Mouse (Mus musculus) lung, embryonic 14.5 days (tissue): ENCODE measurements around the gene Bcas3. TPM values are rescaled to one million over a fixed set of nuclear protein-coding genes. Genes with fewer than 3 reads are reported as not detected.

Source experiments
- ATAC-seq: fragments of 200-750 bp; cut with Nextera tagmentation; 2 replicates; pipeline ENCODE4 v1.8.0; 2017; ENCODE audit warnings: mild to moderate bottlenecking, moderate TSS enrichment, moderate library complexity; ENCODE audit not compliant: insufficient read depth
- DNase-seq: peaks from one replicate; pipeline ENCODE4 v3.0.0-alpha.2; 2015
- H3K27ac ChIP-seq: fragments of 300-500 bp; sonication (generic); 2 replicates; pipeline ENCODE4 v1.5.1; 2014; ENCODE audit warnings: low read depth, mild to moderate bottlenecking, moderate library complexity
- H3K27me3 ChIP-seq: fragments of 300-500 bp; sonication (generic); 2 replicates; pipeline ENCODE4 v1.6.1; 2014; ENCODE audit warnings: low read length, control low read depth; ENCODE audit not compliant: insufficient read depth
- H3K36me3 ChIP-seq: fragments of 300-500 bp; sonication (generic); 2 replicates; pipeline ENCODE4 v1.6.1; 2014; ENCODE audit warnings: control low read depth; ENCODE audit not compliant: insufficient read depth
- H3K4me1 ChIP-seq: fragments of 300-500 bp; sonication (generic); 2 replicates; pipeline ENCODE4 v1.6.1; 2014; ENCODE audit warnings: antibody characterized with exemption, control low read depth; ENCODE audit not compliant: insufficient read depth
- H3K4me2 ChIP-seq: fragments of 300-500 bp; sonication (generic); 2 replicates; pipeline ENCODE4 v1.6.1; 2014; ENCODE audit warnings: mild to moderate bottlenecking
- H3K4me3 ChIP-seq: fragments of 300-500 bp; sonication (generic); 2 replicates; pipeline ENCODE4 v1.5.1; 2014; ENCODE audit warnings: low read depth, low read length
- H3K9ac ChIP-seq: fragments of 300-500 bp; sonication (generic); 2 replicates; pipeline ENCODE4 v1.6.1; 2014
- H3K9me3 ChIP-seq: fragments of 300-500 bp; sonication (generic); 2 replicates; pipeline ENCODE4 v1.6.1; 2016; ENCODE audit warnings: low read depth, low read length, control low read depth
- CTCF ChIP-seq: IDR thresholded peaks from 2 replicates; pipeline ENCODE4 v1.5.1; 2016; ENCODE audit warnings: antibody characterized with exemption, low read depth
- WGBS: fragments of 180-500 bp; shearing (Covaris S2); extraction: QIAGEN DNeasy Blood & Tissue Kit; methylation state at CpG from one replicate; pipeline ENCODE4 v1.1.7; 2014; 5-methylcytosine and 5-hydroxymethylcytosine counted together
- polyA plus RNA-seq: library from polyadenylated mRNA; unstranded; fragments of >200 nt; fragmentation: Nextera tagmentation; extraction: Ambion mirVana; gene quantifications from 2 replicates; pipeline ENCODE4 v1.2.1, GENCODE M21; 2014

Bcas3 gene
- polyA plus RNA-seq, 1 experiment from 2014 or later: 35.0 TPM

DNA sequence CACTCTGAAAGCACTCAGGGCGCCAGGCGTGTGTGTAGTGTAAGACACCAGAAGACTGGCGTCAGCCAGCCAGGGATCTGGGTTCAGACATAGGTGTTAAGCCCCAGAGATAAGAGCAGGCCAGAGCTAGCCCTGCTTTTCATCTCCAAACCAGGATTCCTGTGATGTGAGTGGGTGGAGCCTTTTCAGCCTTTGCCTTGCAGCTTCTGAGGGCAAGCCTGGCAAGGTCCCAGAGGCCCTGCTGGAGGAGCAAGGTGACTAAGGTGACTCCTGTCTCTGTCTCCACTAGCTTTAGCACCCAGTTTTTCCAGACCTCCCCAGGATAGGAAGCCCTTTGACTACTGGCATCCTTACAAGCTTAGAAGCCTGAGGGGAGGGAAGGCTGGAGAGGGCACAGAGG, 465.4 kb downstream of the Bcas3 start:
- Histone ChIP-seq H3K4me3 (no peak overlapping the region), H3K9me3 (no peaks in the 10 kb centered on the region), H3K27ac (peak overlapping the region; percentile 24; the same call in 1 of the 2 replicates), H3K36me3 (0 out of 2 replicates have a peak, but pooled peaks cover 3% of the 10 kb centered on the region), H3K4me1 (peaks cover 10% of the 10 kb centered on the region), H3K9ac (no peak overlapping the region), H3K4me2 (no peak overlapping the region), H3K27me3 (no peaks in the 10 kb centered on the region)
- WGBS: 69% methylated on average over 3 of the region's 3 CpGs
- ATAC-seq: no peak
- peak; percentile 20 for DNase-seq
- no peak for TF ChIP-seq CTCF

DNA sequence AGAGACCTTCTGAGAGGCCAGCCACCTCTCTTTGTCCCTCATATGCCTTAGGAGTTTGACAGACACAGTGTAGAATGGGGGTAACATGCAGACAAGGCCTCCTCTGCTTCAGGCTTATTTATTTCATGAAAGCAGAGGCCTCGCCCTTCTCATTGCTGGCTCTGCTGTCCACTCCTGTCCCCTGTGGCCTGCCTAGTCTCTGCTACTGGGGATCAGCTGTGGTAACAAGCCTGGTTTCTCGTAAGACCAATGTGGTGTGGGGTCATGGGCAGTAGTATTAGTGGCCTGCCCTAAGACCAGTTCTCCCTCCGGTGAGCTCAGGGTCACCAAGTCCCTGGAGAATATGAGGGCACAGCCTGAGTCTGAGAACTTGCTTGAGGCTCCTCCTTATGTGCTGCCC, 468.0 kb downstream of the Bcas3 start:
- Histone ChIP-seq H3K27me3 (no peaks in the 10 kb centered on the region), H3K9ac (peak overlapping the region; percentile 13), H3K4me1 (peaks cover 8% of the 10 kb centered on the region; the same call in 1 of the 2 replicates), H3K4me2 (no peak overlapping the region), H3K4me3 (no peak overlapping the region), H3K9me3 (no peaks in the 10 kb centered on the region), H3K27ac (no peak overlapping the region), H3K36me3 (0 out of 2 replicates have a peak, but pooled peaks cover 3% of the 10 kb centered on the region)
- TF ChIP-seq CTCF: no peak
- ATAC-seq (no peak), DNase-seq (no peak)
- 88% methylated on average over 3 of the region's 3 CpGs for WGBS

DNA sequence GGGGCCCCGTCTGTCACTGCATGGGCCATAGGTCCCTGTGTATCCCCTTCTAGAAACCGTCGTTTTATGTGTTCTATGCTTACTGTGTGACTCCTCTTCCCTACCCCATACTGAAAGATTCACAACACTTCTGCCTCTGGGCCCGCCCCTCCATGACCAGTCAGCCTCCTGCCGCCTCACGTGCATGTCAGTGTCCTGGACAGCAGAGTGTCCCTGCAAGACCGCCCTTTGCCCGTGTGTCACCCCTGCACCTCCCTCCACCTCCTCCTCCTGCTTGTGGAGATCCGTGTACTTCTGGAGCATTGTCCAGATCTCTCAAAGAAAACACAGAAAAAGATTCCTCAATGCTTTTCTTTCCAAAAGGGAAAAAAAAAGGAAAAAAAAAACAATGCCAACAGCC, 468.7 kb downstream of the Bcas3 start:
- no peak overlapping the region for H3K27ac ChIP-seq
- H3K9ac ChIP-seq: no peak overlapping the region; the same call in 1 of the 2 replicates
- H3K4me2 ChIP-seq: no peak overlapping the region

DNA sequence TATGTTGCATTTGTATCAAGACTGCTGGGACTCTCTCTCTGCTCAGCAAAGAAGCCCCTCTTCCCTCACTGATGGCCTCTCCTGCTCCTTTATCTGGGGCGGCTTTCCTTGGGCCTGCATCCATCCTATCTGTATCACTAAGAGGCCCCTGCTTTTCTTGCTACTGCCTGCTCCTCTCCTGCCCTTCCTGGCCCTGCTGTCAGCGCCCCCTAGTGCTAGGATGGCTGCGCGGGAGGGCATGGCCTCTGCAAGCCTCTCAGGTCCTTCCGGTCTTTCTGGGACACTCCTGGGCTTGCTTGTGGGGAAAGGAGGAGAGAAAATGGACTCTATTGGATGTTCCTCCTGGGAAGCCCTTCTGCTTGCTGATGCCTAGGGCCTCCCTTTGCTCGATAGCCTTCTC, 470.2 kb downstream of the Bcas3 start:
- Histone ChIP-seq H3K9ac (no peak overlapping the region), H3K27me3 (peaks cover 5% of the 10 kb centered on the region; the same call in 1 of the 2 replicates), H3K4me2 (no peak overlapping the region), H3K36me3 (0 out of 2 replicates have a peak, but pooled peaks cover 3% of the 10 kb centered on the region), H3K27ac (peak overlapping the region; percentile 16; the same call in 1 of the 2 replicates), H3K9me3 (no peaks in the 10 kb centered on the region), H3K4me1 (peaks cover 20% of the 10 kb centered on the region), H3K4me3 (no peak overlapping the region)
- DNase-seq (peak; percentile 89), ATAC-seq (0 out of 2 replicates have a peak, but pooled peaks have one; percentile 47)
- peak; percentile 97 for TF ChIP-seq CTCF
- WGBS: 16% methylated on average over 6 of the region's 6 CpGs

More for the DNA sequence above, 468.7 kb downstream of the Bcas3 start:
- no peak for DNase-seq
- ATAC-seq: no peak
- Histone ChIP-seq H3K36me3 (0 out of 2 replicates have a peak, but pooled peaks cover 3% of the 10 kb centered on the region), H3K4me3 (no peak overlapping the region), H3K4me1 (peaks cover 8% of the 10 kb centered on the region; the same call in 1 of the 2 replicates), H3K27me3 (no peaks in the 10 kb centered on the region), H3K9me3 (no peaks in the 10 kb centered on the region)
- WGBS: 59% methylated on average over 9 of the region's 9 CpGs
- TF ChIP-seq CTCF: no peak

DNA sequence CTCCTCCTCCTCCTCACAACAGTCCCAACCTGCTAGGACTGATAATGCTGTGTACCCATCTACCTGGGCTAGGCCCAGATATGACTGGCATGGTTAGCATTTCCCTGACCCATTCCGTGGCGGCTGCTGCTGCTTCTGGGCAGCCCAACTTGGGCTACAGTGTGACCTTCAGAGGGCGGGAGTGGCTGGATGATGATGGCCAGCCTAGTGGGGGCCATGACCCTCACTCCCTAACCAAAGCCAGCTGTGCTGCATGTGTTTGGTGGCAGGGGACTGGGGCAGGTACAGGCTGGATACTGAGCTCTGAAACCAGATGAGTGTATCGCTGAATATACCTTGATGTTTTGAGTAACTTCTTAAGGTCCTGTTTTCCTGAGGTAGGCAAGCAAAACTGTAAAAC, 470.8 kb downstream of the Bcas3 start:
- WGBS: 84% methylated on average over 4 of the region's 4 CpGs
- no peak overlapping the region for H3K4me2 ChIP-seq
- ATAC-seq: no peak

DNA sequence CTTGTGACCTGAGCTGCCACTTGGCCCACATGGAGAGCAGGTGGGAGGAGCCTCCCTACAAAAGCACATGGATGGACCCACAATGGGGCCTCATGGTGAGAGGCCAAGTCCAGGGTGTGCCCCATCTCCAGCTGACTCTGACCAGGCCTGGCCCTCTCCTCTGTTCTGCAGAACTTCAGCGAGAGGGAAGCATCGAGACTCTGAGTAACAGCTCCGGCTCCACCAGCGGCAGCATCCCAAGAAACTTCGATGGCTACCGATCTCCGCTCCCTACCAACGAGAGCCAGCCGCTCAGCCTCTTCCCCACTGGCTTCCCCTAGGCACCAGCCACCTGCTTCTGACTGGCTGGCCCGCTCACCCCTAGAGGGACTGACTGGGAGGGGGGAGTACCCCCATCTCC, 472.1 kb downstream of the Bcas3 start:
- no peak for DNase-seq
- Histone ChIP-seq H3K4me2 (no peak overlapping the region), H3K4me3 (no peak overlapping the region), H3K36me3 (0 out of 2 replicates have a peak, but pooled peaks cover 3% of the 10 kb centered on the region), H3K27me3 (peaks cover 20% of the 10 kb centered on the region), H3K4me1 (peaks cover 30% of the 10 kb centered on the region), H3K27ac (no peak overlapping the region), H3K9me3 (no peaks in the 10 kb centered on the region), H3K9ac (no peak overlapping the region)
- no peak for TF ChIP-seq CTCF
- no peak for ATAC-seq
- 71% methylated on average over 10 of the region's 10 CpGs for WGBS

More for the DNA sequence above, 470.8 kb downstream of the Bcas3 start:
- no peak overlapping the region for H3K27ac ChIP-seq
- TF ChIP-seq CTCF: no peak
- H3K4me1 ChIP-seq: peaks cover 23% of the 10 kb centered on the region
- no peak for DNase-seq
- no peak overlapping the region for H3K9ac ChIP-seq
- H3K9me3 ChIP-seq: no peaks in the 10 kb centered on the region
- H3K4me3 ChIP-seq: no peak overlapping the region
- peaks cover 9% of the 10 kb centered on the region for H3K27me3 ChIP-seq
- 0 out of 2 replicates have a peak, but pooled peaks cover 3% of the 10 kb centered on the region for H3K36me3 ChIP-seq

DNA sequence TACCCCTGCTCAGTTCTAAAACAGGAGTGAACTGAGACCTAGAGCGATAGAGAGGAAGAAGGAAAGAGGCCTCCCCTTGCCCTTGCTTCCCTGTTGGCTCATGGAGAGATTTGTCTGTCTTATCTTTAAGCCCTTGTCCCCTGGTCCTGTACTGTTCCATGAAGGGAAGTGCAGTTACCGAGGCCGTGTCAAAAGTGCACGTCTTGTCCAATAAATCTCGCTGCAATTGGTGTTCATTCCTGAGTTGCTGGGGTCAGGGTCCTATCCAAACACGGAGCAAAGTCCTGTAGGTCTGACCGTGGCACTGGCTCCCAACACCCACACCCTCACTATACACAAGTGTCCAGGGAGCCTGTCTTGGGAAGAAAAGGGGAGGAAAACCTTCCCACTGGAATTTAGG, 472.9 kb downstream of the Bcas3 start:
- Histone ChIP-seq H3K4me2 (no peak overlapping the region), H3K9ac (no peak overlapping the region), H3K9me3 (no peaks in the 10 kb centered on the region), H3K27me3 (peaks cover 28% of the 10 kb centered on the region), H3K4me1 (peaks cover 33% of the 10 kb centered on the region), H3K36me3 (0 out of 2 replicates have a peak, but pooled peaks cover 3% of the 10 kb centered on the region), H3K4me3 (no peak overlapping the region), H3K27ac (no peak overlapping the region)
- 38% methylated on average over 7 of the region's 7 CpGs for WGBS
- ATAC-seq (no peak), DNase-seq (no peak)
- TF ChIP-seq CTCF: no peak
